Mouse (Mus musculus) neural tube, embryonic 15.5 days (tissue): ENCODE measurements at regions not wholly inside any gene's neighbourhood (a gene's known extent, or its start where the extent isn't known, plus 50 kb on each side); places are given as distances from the start of the nearest gene placed in this dataset.
A peak's percentile ranks its signal among the peaks of the same experiment; 100 is the strongest.

Experiments
- ATAC-seq: fragments of 200-750 bp; cut with Nextera tagmentation; 2 replicates; pipeline ENCODE4 v1.8.0; 2017; ENCODE audit warnings: mild to moderate bottlenecking, moderate TSS enrichment, moderate library complexity; ENCODE audit not compliant: low FRiP score
- H3K27ac ChIP-seq: fragments of 300-500 bp; sonication (generic); replicated peaks from 2 replicates; pipeline ENCODE4 v1.5.1; 2015; ENCODE audit warnings: mild to moderate bottlenecking, inconsistent platforms
- H3K27me3 ChIP-seq: fragments of 300-500 bp; sonication (generic); replicated peaks from 2 replicates; pipeline ENCODE4 v1.6.1; 2015; ENCODE audit warnings: inconsistent platforms
- H3K36me3 ChIP-seq: fragments of 300-500 bp; sonication (generic); 2 replicates; pipeline ENCODE4 v1.6.1; 2015; ENCODE audit warnings: inconsistent platforms
- H3K4me1 ChIP-seq: fragments of 300-500 bp; sonication (generic); 2 replicates; pipeline ENCODE4 v1.6.1; 2015; ENCODE audit warnings: inconsistent platforms
- H3K4me2 ChIP-seq: fragments of 300-500 bp; sonication (generic); 2 replicates; pipeline ENCODE4 v1.6.1; 2015; ENCODE audit warnings: inconsistent platforms, mild to moderate bottlenecking, moderate library complexity
- H3K4me3 ChIP-seq: fragments of 300-500 bp; sonication (generic); replicated peaks from 2 replicates; pipeline ENCODE4 v1.5.1; 2015; ENCODE audit warnings: mild to moderate bottlenecking, inconsistent platforms
- H3K9ac ChIP-seq: fragments of 300-500 bp; sonication (generic); replicated peaks from 2 replicates; pipeline ENCODE4 v1.6.1; 2015; ENCODE audit warnings: mild to moderate bottlenecking, inconsistent platforms
- H3K9me3 ChIP-seq: fragments of 300-500 bp; sonication (generic); replicated peaks from 2 replicates; pipeline ENCODE4 v1.6.1; 2016; ENCODE audit warnings: inconsistent platforms
- WGBS: fragments of 180-500 bp; shearing (Covaris S2); methylation state at CpG from one replicate; pipeline ENCODE4 v1.1.7; 2015; ENCODE audit warnings: mixed read lengths; 5-methylcytosine and 5-hydroxymethylcytosine counted together

DNA sequence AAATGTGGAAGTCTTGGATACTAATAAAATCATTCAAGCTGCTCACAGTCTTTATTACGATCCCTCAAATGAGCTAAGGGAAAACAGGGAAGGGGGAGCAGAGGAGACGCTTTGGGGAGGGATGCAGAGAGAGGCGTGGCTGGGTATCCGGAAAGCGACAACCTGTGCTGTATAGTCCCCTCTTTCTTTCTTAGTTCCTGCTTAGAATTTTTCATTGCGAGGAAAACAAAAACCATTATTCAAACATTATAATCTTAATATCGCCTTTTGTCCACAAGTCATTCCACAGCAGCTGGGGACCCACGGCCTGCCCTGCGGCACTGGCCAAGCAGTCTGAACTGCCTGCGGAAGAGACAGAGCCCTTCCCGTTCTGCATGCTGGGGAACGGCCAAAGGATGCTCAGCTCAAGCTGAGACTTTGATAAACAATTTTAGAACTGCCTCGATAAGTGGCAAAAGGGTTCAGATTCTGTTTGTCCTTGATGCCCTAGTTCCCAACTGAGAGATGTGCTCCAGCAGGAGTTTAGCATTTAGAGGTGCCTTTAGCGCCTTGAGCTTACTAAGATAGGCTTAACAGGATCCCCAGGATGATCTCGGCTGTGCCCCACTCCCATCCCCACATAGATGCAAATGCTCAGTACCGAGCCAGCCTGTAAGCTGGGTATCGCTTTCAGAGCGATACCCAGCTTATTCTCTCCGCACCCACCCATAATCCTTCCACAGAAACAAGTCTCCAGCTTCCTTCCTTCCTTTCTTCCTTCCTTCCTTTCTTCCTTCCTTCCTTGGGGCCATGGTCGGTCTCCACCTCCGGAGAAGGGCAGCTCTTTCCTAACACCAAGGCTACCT, 248.7 kb upstream of the Nfe2l3 start:
- Histone ChIP-seq H3K27ac (no peak overlapping the region), H3K4me3 (no peak overlapping the region), H3K4me1 (no peaks in the 10 kb centered on the region), H3K27me3 (peaks cover 71% of the 10 kb centered on the region), H3K9ac (no peak overlapping the region), H3K4me2 (no peak overlapping the region), H3K9me3 (no peaks in the 10 kb centered on the region), H3K36me3 (no peaks in the 10 kb centered on the region)
- no peak for ATAC-seq
- 1% methylated on average over 21 of the region's 21 CpGs for WGBS

DNA sequence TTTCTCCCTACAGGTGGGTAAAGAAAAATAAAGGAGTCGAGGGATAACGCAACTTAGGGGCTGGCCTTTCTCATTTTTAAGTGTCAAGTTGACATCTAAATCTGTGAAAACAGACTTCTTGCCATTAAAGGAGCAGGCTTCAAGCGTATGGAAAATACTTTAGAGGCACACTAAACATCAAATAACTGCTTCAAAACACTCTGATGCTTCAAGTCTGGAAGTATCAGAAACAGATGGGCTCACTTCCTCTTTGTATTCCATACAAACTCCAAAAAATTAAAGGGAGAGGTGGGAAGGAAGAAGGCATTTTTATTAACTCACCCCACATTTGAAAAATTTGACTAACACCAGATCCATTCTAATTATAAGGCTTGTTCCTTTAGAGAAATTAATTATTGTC, 248.0 kb upstream of the Nfe2l3 start:
- Histone ChIP-seq H3K27me3 (peaks cover 77% of the 10 kb centered on the region), H3K36me3 (no peaks in the 10 kb centered on the region), H3K4me2 (no peak overlapping the region), H3K9ac (no peak overlapping the region), H3K4me1 (no peaks in the 10 kb centered on the region), H3K9me3 (no peaks in the 10 kb centered on the region), H3K4me3 (no peak overlapping the region), H3K27ac (no peak overlapping the region)
- no peak for ATAC-seq
- 4% methylated on average over 3 of the region's 3 CpGs for WGBS

DNA sequence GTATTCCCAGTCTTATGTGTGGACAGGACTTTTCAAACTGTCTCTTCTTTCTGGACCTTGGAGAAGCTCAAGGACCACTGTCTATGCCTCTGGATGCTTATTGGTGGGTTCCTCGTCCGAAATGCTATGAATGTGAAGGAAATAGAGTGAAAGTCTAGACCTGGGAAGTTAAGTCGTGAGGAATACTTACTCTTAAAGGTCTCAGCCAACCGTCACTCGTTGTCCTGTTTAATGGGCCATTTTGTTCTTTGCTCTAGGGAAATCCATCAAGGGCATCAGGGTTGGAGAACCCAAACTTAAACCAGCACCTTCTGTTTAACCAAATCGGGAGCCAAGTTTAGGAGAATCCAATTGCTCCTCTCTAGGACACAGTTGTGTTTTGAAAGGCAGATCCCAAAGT, 247.3 kb upstream of the Nfe2l3 start:
- H3K27me3 ChIP-seq, result peaks cover 81% of the 10 kb centered on the region
- H3K4me1 ChIP-seq, result no peaks in the 10 kb centered on the region
- H3K27ac ChIP-seq, result no peak overlapping the region
- H3K36me3 ChIP-seq, result no peaks in the 10 kb centered on the region
- no peak overlapping the region for H3K4me3 ChIP-seq
- no peak overlapping the region for H3K9ac ChIP-seq
- ATAC-seq, result no peak
- WGBS, result 14% methylated on average over 6 of the region's 6 CpGs
- H3K9me3 ChIP-seq, result no peaks in the 10 kb centered on the region
- H3K4me2 ChIP-seq, result no peak overlapping the region

DNA sequence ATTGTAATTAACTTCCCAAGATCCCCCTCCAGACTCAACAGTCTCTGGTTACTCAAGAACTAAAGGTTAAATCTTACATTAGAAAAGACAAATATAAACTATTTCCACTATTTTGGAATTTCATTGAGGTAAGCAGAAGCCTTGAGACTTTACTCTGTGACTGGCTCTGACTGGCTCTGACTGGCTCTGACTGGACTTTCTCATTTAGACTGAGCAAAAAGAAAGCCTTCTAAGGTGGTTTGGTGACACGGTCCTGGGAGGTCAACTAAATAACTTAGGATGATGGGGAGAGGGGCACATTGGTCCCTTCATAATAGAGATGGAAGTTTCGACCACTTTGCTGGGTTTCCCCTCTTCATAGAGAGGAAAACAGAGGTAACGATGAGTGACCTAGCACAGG, 243.3 kb upstream of the Nfe2l3 start:
- no peaks in the 10 kb centered on the region for H3K9me3 ChIP-seq
- peaks cover 73% of the 10 kb centered on the region for H3K27me3 ChIP-seq
- peaks cover 8% of the 10 kb centered on the region for H3K4me1 ChIP-seq
- 78% methylated on average over 3 of the region's 3 CpGs for WGBS
- no peak overlapping the region for H3K27ac ChIP-seq
- no peak overlapping the region for H3K9ac ChIP-seq
- no peak for ATAC-seq
- H3K36me3 ChIP-seq, result no peaks in the 10 kb centered on the region
- H3K4me3 ChIP-seq, result no peak overlapping the region
- H3K4me2 ChIP-seq, result no peak overlapping the region

GRCm38 (mm10) chr6:51192826-51193225, 239.6 kb upstream of the Nfe2l3 start:
- peak; percentile 60; the same call in 1 of the 2 replicates for ATAC-seq
- 17% methylated on average over 8 of the region's 8 CpGs for WGBS
- Histone ChIP-seq H3K27ac (no peak overlapping the region), H3K9me3 (no peaks in the 10 kb centered on the region), H3K36me3 (no peaks in the 10 kb centered on the region), H3K4me1 (peaks cover 8% of the 10 kb centered on the region), H3K27me3 (peaks cover 48% of the 10 kb centered on the region), H3K4me3 (no peak overlapping the region), H3K9ac (no peak overlapping the region), H3K4me2 (no peak overlapping the region)

GRCm38 (mm10) chr6:51193356-51193755, 239.1 kb upstream of the Nfe2l3 start:
- Histone ChIP-seq H3K4me3 (no peak overlapping the region), H3K9ac (no peak overlapping the region), H3K36me3 (no peaks in the 10 kb centered on the region), H3K27ac (no peak overlapping the region), H3K4me2 (peak overlapping the region; percentile 11; the same call in 1 of the 2 replicates), H3K27me3 (peaks cover 43% of the 10 kb centered on the region), H3K9me3 (no peaks in the 10 kb centered on the region), H3K4me1 (peaks cover 8% of the 10 kb centered on the region)
- WGBS, result 16% methylated on average over 12 of the region's 12 CpGs
- ATAC-seq, result no peak

- Histone ChIP-seq H3K36me3 (no peaks in the 10 kb centered on the region), H3K27me3 (peaks cover 15% of the 10 kb centered on the region; the same call in 1 of the 2 replicates), H3K4me1 (peaks cover 12% of the 10 kb centered on the region), H3K4me3 (no peak overlapping the region), H3K4me2 (no peak overlapping the region), H3K9me3 (no peaks in the 10 kb centered on the region), H3K9ac (no peak overlapping the region), H3K27ac (no peak overlapping the region)
- 61% methylated on average over 2 of the region's 2 CpGs for WGBS
- ATAC-seq, result no peak
Observed at GRCm38 (mm10) chr6:51196391-51196790, 236.1 kb upstream of the Nfe2l3 start.

GRCm38 (mm10) chr6:51197000-51197774, 235.3 kb upstream of the Nfe2l3 start:
- no peak overlapping the region for H3K9ac ChIP-seq
- H3K9me3 ChIP-seq, result no peaks in the 10 kb centered on the region
- peaks cover 12% of the 10 kb centered on the region for H3K4me1 ChIP-seq
- 0 out of 2 replicates have a peak, but pooled peaks cover 10% of the 10 kb centered on the region for H3K27me3 ChIP-seq
- H3K4me2 ChIP-seq, result no peak overlapping the region
- no peaks in the 10 kb centered on the region for H3K36me3 ChIP-seq
- no peak overlapping the region for H3K27ac ChIP-seq
- 72% methylated on average over 16 of the region's 16 CpGs for WGBS
- no peak overlapping the region for H3K4me3 ChIP-seq
- ATAC-seq, result no peak

- Histone ChIP-seq H3K9me3 (no peaks in the 10 kb centered on the region), H3K9ac (no peak overlapping the region), H3K27ac (no peak overlapping the region), H3K4me2 (no peak overlapping the region), H3K4me1 (0 out of 2 replicates have a peak, but pooled peaks cover 4% of the 10 kb centered on the region), H3K27me3 (0 out of 2 replicates have a peak, but pooled peaks cover 4% of the 10 kb centered on the region), H3K4me3 (no peak overlapping the region), H3K36me3 (no peaks in the 10 kb centered on the region)
- 70% methylated on average over 5 of the region's 5 CpGs for WGBS
- ATAC-seq, result no peak
Observed at GRCm38 (mm10) chr6:51200207-51200606, 232.3 kb upstream of the Nfe2l3 start.

GRCm38 (mm10) chr6:51200837-51201236, 231.6 kb upstream of the Nfe2l3 start:
- no peak overlapping the region for H3K27ac ChIP-seq
- ATAC-seq, result peak; percentile 41; the same call in 1 of the 2 replicates
- H3K9me3 ChIP-seq, result no peaks in the 10 kb centered on the region
- H3K4me3 ChIP-seq, result no peak overlapping the region
- no peaks in the 10 kb centered on the region for H3K36me3 ChIP-seq
- WGBS, result 35% methylated on average over 14 of the region's 14 CpGs
- H3K4me2 ChIP-seq, result peak overlapping the region; percentile 23
- H3K27me3 ChIP-seq, result 0 out of 2 replicates have a peak, but pooled peaks cover 4% of the 10 kb centered on the region
- no peak overlapping the region for H3K9ac ChIP-seq
- H3K4me1 ChIP-seq, result 0 out of 2 replicates have a peak, but pooled peaks cover 4% of the 10 kb centered on the region

DNA sequence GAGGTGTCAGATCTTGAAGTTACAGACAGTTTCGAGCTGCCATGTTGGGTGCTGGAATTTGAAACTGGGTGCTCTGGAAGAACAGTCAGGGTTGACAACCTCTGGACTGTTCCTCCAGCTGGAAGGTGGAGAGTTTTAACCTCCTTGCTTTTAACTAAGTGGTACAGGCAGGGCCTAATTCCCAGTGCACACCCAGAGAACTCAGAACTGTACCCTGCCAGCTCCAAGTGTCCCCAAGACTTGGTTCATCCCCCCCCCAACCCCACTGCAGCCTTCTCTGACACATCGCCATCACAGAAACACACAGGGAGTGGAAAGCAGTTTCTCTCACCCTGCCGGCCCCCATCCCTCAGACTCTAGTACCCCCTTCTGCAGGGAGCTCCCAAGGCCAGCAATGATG, 228.2 kb upstream of the Nfe2l3 start:
- WGBS, result 81% methylated on average over 3 of the region's 3 CpGs
- Histone ChIP-seq H3K27ac (no peak overlapping the region), H3K9me3 (no peaks in the 10 kb centered on the region), H3K4me2 (no peak overlapping the region), H3K36me3 (no peaks in the 10 kb centered on the region), H3K4me3 (no peak overlapping the region), H3K27me3 (no peaks in the 10 kb centered on the region), H3K9ac (no peak overlapping the region), H3K4me1 (peaks cover 19% of the 10 kb centered on the region)
- ATAC-seq, result no peak

DNA sequence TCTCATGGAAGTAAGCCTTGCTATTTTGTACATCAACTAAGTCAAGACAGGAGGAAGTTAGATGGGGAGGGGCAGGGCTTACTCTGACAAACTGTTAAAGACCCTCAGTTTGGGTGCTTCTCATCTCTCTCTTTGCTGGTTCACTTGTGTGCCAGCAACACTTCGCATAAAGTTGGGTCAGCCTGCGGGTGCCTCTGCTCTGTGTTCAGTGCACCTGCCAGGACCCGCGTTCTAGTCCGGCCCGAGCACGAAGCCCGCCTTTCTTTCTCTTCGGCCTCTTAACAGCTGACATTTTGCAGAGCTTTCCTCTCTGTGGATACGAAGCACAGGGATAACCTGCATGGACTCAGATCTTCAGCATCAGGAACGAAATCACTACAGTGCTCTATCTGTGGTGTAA, 227.1 kb upstream of the Nfe2l3 start:
- no peak overlapping the region for H3K4me3 ChIP-seq
- H3K9ac ChIP-seq, result no peak overlapping the region
- H3K4me2 ChIP-seq, result no peak overlapping the region
- no peaks in the 10 kb centered on the region for H3K9me3 ChIP-seq
- H3K36me3 ChIP-seq, result no peaks in the 10 kb centered on the region
- peaks cover 23% of the 10 kb centered on the region for H3K4me1 ChIP-seq
- no peaks in the 10 kb centered on the region for H3K27me3 ChIP-seq
- no peak for ATAC-seq
- WGBS, result 88% methylated on average over 11 of the region's 11 CpGs
- no peak overlapping the region for H3K27ac ChIP-seq
